Mouse (Mus musculus) thymus, adult 18-20 months (tissue): ENCODE measurements around the gene Ugt1a6b.

ENCODE experiments used
- DNase-seq, 2 experiments: peaks; one replicate each; pipeline ENCODE4 v3.0.0; 2022; ENCODE audit warnings: mixed read lengths in 2 of 2

Ugt1a6b gene

DNA sequence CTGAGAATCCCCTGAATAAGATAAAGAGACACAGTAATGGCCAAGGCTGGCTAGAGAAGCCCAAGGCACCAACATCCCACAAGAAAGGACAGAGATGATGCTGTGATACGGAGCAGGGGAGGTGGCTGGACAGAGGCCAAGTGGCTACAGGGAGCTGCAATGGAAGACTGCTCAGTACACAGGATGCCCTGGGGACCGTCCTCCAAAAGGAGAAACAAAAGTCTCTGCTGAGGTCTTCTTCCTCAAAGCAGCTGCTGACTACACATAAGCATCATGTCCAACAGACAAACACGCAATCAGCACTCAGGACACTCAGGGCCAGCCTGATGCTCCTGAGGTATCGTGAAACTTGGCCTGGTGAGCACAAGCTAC, 161.8 kb downstream of the Ugt1a6b start:
- DNase-seq: no peak

DNA sequence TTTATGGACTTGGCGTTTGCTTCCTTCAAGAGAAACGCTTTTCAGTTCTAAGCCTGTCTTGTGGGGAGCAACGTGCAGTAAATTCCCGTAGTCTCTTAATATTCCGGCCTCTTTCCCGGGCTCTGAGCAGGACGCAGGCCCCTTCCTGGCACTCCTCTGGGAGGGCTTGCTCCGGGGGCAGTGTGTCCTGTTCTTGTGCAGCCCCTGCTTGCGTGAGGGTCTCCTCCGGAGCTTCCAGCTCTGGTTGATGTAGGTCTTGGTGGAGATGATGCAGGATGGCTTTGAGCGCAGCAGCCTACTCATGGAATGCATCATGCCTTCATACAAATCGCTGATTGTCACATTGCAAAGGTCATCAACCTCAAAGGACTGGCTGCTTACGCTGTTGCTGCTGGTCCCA, 163.1 kb downstream of the Ugt1a6b start:
- DNase-seq: peak in 1 of 2 experiments; percentile 17

DNA sequence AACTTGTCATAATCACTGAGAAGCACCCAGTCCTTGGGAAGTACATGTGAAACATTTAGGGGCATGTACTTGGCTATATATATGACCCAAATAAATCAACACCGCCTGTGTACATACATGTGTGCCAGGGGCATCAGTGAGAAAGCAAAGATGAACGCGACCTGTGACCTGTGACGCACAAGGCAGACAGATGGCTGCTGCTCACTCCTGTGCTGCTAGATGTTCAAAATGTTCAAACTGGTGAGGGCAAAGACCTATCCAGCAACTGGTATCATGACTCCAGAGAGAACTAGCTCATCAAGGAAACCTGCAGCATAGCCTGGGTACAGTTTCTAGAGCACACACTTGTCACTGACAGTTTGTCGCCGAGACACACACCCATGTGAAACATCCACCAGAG, 164.4 kb downstream of the Ugt1a6b start:
- peak in 1 of 2 experiments; percentile 3 for DNase-seq

DNA sequence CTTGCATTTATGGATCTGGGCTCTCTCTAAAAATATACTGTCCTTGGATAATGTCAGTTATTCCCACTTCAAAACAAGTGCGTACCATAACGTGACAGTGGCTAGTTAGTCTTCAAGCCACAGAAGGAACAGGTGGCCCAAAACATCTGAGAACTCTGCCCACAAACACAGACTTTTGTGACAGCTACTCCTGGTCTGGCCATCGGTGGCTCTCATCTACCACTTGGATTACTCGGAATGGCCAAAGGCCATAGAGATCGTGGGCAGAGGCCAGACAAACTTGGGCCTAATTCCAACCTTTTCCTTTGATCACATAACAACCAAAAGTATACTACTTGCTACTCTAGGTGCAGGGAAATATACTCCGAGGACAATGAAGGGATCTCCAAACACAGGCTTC, 165.0 kb downstream of the Ugt1a6b start:
- peak in 1 of 2 experiments; percentile 25 for DNase-seq
